Mouse (Mus musculus) 416B (cell line): Measurements from ENCODE around the gene Acadl.

Source experiments
- DNase-seq: peaks from one replicate; pipeline ENCODE4 v3.0.0; 2011; ENCODE audit warnings: low read depth

Acadl gene

GRCm38 (mm10) chr1:66862712-66863511 is at the start of gene Acadl:
TSS of gene Acadl (minus strand) at chr1:66863277.
- peak; percentile 77 for DNase-seq

- DNase-seq, result no peak
Observed at GRCm38 (mm10) chr1:66912305-66912704, 49.2 kb upstream of the Acadl start.

DNA sequence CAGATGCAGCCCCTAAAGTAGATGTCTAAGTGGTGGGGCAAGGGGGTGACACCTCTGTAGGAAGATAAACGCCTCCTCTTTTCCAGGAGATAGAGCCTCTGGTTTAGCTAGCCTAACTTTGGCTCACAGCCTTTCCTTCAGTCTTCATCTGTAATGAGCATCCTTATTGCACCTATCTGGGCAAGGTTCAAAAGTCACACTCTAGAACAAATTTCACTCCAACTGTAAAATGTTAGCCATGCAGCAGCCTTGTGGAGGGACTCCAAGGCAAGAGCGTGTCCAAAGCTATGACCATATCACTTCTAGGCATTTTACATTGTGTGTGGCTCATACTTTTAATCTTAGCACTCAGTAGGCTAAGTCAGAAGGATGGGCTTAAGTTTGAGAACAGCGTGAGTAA is 39.5 kb upstream of the Acadl start:
- DNase-seq, result no peak

DNA sequence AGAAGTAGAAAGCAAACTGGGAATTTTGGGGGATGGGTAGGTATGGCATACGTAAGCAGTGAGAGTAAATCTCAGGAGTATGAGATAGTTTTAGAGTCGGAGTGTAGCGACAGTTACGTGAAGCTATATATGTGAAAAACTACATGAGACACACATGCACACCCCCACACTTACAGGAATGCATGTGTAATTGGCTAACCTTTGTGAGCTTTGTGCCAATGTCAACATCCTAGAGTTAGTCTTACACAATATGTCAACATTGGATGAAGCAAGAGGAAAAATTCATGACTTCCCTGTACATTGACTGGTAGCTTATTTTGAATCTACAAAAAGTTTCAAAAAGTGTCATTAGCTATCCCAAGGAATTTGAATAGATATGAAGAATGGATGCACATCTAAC is 37.9 kb upstream of the Acadl start:
- no peak for DNase-seq

GRCm38 (mm10) chr1:66898261-66898660 is 35.2 kb upstream of the Acadl start:
- DNase-seq, result no peak

DNA sequence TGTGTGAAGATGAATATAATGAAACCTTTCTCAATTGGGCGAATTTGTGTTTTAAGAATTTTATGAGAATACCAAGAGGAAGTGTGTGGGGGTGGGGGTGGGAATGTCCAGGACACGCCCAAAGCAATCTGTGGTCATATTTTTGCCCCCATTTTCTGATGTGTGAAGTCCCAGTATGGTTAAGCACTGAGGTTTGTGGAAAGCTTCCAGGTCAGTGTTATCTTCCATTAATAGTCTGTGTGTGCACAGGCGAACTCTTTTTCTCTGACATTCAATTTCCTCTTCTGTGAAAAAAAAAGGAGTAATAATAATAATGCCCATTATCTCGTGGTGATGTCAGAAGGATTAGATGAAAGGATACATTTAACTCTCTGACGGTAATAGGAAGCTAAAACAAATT is 33.5 kb upstream of the Acadl start:
- no peak for DNase-seq

- DNase-seq, result peak; percentile 81
Observed at GRCm38 (mm10) chr1:66896125-66896524, 33.0 kb upstream of the Acadl start.

- DNase-seq, result peak; percentile 77
Observed at GRCm38 (mm10) chr1:66895837-66896118, 32.7 kb upstream of the Acadl start.

DNA sequence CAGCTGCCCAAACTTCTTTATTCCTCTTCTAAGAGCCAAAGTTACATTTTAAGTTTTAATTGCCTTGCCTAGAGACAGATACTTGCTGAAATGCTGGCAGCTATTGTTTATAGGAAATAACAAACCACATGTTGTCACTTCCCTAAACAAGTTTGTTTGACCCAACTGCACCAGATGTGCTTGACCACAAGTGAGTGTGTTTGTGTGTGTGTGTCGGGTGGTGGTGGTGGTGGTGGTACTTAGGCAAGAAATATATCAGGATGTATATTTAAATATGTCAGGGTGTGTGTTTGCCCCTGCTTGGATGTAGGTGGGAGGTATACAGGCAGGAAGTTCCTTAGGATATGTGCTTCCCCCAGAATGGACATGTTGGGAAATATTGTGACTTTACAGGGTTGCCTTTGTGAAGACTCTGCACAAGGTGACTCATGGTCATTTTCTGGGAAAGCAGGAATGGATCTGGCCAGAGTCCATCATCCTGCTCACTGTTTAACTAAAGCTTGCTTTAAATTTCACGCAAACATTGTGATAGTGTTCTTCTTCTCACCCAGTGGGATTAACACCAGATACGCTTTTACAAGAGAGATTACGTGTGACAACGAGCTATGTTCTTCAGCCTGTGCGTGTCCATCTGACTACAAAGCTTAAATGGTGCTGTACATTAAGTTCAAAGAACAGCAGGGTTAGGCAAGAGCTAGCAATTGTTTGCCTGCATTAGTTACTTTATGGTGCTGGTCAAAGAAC is 32.2 kb upstream of the Acadl start:
- peak; percentile 51 for DNase-seq

DNA sequence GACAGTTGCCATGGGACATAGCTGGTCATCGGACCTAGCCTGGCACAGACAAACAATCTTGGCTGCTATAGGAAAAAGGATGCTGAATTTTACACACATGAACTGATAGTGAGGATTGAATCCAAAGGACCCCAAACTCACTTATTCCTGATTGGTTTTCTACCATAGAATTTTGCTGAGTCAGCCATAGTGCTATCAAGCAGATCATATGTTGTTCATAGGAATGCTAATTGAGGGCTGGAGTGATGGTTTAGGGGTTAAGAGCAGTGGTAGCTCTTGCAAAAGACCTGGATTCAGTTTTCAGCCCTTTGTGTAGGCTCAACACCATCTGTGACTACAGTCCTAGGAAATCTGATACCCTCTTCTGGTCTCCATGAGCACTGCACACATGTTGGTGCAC is 24.1 kb upstream of the Acadl start:
- DNase-seq, result no peak

DNA sequence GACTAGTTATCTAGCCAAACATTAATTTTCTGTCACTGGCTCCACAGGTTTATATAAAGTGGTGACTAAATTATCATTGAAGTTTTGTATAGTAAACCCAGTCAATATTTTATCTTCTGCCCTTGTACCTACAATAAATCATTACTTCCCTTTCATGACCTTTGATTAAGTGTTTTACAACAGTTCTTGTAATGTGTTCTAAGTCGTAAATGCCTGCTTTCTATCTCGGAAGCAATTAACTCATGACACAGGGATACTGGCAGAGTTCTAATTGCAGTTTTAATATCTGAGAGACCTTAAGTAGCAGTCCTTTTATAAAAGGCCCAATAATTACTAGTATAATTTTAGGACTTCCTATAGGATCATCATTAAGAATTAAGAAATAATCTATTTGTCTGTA is 17.1 kb upstream of the Acadl start:
- DNase-seq, result no peak

DNA sequence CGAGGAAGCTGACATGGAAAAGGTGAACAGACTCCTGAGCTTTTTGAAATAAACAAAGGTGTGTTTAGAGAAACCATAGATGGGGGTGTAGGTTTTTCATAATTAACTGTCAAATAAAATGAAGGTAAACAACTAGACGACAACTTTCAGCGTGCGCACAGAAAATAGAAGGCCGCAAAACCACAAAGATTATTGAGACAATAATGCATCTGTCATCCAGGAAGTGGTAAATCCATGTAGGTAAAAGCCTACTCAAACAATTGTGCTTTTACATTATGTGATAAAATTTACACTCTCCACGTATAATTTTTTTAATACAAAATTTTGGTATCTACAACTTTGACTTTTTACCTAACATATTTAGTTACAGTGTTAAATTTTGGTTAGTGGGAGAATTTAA is 11.7 kb upstream of the Acadl start:
- no peak for DNase-seq

- no peak for DNase-seq
Observed at GRCm38 (mm10) chr1:66871591-66871990, 8.5 kb upstream of the Acadl start.

DNA sequence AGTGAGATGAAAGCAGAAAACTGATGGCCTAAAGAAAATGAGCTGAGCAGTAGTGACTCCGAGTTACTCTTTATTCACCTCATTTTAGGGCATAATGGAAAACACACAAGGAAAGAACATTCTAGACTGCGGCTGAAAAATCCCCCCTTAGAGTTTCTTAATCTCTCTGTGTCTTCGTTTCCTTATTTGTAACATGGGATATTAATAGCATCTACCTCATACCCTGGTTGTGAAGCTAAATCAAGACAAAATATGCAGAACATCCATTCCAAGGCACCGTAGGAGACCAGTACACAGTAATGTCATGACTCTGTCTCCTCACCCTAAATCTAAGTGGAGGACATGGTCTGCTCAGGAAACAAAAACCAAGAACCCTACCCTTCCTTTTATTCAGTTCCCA is 2.6 kb upstream of the Acadl start:
- DNase-seq, result no peak

GRCm38 (mm10) chr1:66863741-66864495 is 841 bp upstream of the Acadl start:
- peak; percentile 53 for DNase-seq

DNA sequence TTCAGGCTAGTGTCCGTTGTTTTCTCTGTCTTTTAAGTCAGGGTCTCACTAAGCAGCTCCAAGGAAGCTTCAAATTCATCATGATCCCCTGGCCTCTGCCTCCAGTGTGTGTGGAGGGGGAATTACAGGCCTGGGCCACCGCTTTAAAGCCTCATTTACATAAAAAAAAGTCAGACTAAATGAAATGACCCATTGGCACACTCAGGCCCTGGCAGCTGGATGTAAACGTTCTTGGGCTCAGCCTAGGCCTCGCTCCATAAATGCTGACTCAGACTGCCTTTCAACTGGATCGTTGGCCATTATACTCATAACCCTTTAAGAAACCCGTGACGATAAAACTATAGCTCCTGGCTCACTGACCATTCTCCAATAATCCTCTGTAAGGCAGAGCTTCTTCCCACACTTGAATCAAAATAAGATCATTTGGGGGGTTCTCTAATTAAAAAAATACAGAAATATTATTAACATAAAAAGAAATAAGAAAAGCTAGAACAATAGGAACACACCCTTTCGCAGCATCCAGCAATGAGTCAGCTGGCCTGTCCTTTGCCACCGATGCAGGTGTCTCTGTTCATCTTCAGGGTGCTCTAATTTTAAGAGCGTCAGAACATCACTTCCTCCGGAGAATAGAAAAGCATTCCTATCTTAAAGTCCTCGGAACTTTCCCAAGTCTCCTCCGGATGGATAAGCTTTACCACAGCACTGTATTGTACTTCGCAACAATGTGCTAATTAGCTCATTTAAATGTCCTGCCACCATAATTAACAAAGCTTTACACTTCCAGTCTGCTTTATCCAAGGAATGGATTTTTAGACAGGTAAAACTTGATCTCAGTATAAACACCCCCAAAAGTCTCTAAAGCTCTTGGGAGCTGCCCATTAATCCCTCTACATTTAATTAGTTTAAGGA is 1.1 kb downstream of the Acadl start:
- DNase-seq, result peak; percentile 63

DNA sequence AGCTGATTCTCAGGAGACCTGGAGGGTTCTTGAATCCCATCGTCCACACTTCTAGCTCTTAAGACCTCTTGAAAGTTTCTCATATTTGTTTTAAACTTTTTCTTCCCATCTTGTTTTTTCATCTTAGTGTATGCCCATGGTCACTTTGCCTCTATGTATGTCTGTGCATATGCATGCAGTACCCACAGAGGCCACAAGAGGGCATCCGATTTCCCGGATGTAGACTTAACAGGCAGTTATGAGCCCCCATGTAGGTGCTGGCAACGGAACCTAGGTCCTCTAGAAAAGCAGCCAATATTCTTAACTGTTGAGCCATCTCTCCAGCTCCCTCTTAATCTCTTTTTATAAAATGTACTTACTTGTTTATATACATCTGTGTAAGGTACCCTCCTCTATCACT is 15.6 kb downstream of the Acadl start:
- peak; percentile 25 for DNase-seq

DNA sequence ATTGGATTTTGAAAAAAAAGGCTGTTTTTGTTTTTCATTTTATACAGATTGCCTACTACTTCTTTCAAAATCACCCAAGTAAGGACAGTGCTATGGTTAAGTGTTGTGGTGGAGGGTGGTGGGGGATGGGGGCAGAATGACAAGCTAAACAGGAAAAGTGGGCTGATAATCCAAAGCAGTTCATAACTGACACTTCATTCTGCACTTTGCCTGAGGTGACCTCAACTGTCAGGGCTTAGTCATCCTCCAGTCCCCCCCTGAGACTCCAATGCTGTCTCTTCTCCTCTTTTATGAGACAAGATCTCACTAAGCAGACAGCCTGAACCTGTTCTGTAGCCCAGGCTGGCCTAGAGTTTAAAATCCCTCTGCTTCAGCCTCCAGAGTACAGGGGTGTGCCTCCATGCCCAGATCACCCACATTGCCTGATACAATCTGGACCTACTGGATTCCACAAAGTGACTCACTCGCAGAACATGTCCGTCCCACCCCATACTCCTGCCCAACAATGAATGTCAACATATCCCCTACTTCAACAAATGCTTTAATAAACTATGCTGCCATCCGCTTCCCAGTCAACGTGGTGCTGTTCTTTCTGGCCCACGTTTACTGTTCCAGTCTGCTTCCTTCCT is 17.3 kb downstream of the Acadl start:
- DNase-seq, result peak; percentile 88

DNA sequence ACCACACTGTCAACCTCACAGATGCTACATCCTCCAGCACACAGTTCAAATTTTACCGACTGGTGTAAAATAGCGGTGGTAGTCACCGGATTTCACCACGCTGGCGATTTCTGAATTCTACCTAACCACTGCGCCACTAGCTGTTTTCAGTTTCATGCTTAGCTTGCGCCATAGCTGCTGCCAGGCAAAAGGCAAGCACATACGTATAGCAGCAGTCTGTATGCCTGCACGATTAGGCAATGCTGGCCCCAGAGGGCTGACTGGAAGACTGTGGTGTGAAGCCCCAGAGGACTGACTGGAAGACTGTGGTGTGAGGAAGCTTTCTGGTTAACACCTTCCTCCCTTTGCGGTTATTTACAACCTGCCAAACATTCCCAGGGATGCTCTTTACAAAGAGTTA is 21.1 kb downstream of the Acadl start:
- peak; percentile 70 for DNase-seq

DNA sequence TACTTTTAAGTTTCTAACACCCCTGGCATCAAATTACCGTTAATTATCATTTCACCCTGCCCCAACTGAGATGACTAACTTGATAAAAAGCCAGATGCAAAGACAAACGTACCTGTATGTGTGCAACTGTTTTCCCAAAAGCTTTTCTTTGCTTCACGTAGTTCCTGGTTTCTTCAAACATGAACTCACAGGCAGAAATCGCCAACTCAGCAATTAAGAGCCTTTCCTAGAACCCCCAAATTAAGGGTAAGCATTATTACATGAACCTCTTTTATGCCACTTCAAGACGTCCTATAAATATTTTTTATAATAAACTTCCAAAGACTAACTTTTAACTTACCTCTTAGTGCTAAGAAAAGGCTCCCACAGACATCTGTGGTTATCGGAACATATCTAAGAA is 21.6 kb downstream of the Acadl start:
- no peak for DNase-seq

DNA sequence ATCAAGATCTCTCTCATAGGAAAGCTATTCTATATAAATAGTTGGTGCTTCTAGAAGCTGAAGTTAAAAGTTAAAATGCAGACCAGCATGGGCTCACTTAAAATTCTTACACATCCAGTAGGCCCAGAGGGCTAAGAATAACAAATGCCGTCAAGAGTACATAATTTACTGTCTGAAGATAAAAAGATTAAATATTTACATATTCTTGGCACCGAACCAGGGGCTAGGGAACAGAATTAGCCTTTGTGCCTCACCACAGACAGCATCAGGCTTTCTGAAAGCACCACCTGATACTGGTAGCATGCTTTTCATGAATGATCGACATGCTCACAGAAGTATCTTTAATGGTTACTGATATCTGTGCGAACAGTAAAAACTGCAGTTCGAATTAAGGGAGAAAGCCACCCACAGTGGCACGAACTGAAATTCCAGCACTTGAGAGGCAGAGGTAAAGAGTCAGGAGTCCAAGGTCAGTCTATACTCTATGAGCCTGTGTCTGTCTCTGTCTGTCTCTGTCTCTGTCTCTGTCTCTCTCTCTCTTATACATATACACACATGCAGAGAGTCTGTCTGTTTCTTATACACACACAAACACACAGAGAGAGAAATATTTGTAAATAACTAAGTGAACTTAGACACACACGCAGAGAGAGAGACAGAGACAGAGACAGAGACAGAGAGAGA is 23.2 kb downstream of the Acadl start:
- no peak for DNase-seq
